Mouse (Mus musculus): Measurements from ENCODE around the gene Smpd1.

The Smpd1 gene

DNA sequence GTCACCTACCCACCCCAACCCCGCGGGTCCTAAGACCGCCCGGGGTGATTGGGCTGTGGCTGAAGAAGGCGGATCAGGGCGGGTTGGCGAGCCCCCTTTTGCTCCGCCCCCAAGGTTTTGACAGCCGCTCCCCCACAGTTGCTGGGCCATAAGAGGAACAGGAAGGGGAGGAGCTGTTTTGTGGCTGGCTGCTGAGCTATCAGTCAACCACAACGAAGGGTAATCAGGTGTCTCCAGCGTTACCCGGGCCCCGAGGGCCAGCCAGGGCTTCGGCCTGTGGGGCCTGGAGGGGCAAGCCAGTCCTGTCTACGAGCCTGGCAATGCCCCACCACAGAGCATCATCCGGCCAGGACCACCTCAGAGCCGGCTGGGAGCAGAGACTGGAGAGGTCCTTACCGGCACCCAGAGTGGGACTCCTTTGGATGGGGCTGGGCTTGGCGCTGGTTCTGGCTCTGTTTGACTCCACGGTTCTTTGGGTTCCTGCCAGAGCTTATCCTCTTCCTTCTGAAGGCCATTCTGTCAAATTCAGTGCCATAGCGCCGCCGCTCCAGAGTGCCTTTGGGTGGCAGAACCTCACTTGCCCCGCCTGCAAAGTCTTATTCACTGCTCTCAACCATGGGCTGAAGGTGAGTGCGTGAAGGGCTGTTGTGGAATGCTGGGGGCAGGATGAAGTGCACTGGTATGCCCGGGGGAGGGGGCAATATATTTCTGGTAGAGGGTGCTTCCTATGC lies at the start of gene Smpd1:
Gene Smpd1, plus strand, starts transcription at position 149 of the 731 bp plus-strand sequence.
- peak; percentile 90 to 93 for DNase-seq

DNA sequence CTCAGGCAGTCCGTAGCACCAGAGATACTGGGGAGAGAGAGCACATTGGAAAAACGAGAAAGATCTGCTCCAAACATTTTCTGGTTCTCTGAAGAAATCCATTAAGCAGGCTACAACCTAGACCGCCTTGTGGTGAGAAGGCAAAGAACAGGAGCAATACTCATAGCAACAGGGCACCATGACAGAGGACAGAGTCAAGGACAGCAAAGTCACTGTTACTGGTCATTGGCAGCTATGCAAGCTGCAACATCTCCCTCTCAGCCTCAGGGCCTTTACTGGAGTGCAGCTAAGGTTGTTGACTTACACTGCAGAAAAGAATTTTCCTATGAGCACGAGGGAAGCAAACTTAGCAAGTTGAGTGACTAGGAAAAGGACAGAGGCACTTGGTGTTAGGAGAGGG lies 46.9 kb upstream of the Smpd1 start:
- no peak for DNase-seq

DNA sequence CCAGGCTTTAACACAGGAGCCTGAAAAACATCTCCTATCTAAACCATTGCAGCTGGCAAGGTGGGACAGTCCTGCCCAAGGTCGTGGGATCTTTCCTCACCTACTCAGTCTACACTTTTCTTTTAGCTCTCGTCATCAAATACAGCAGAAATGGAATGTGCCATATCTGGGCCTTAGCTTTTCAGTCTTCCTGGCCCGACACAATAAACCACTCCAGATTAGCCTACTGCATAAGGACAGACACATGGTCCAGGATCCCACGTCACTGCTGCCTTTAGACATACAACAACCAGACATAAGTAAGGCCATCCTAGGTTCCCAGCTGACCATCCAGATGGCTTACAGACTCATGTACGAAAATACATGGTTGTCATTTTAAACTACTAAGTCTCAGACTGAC lies 44.0 kb upstream of the Smpd1 start:
- no peak for DNase-seq

DNA sequence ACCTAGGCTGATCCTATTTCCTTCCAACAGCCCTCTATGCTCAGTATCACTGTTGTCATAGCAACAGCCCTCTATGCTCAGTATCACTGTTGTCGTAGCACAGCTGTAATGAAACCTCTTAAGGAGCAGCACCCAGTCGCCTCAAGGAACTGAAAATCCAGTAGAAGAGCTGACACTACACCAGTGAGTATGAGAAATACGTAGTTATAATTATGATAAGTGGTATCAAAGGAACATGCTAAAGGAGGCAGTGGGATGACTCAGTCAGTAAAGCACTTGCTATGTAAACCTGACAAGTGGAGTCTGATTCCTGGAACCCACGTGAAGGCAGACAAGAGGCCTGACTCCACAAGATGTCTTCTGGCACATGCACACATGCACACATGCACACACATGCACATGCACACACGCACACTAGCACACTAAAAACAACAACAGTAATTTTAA lies 40.3 kb upstream of the Smpd1 start:
- no peak for DNase-seq

DNA sequence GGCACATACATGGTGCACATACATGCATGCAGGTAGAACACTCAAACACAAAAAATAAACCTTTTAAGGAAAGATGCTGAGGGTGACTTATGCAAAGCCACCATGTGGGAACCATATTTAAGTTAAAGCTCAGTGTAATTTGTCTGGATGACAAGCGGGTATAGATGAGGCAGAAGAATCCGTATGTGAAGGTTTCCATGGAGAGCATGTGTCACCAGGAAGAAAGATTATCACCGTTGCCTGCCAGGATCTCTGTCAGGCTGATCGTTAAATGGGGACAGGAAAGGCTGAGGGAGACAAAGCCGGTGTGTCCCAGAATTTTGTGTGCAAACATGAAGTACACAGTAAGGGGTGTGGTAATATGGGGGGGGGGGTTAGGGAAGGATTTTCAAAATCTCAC lies 39.6 kb upstream of the Smpd1 start:
- DNase-seq = no peak

DNA sequence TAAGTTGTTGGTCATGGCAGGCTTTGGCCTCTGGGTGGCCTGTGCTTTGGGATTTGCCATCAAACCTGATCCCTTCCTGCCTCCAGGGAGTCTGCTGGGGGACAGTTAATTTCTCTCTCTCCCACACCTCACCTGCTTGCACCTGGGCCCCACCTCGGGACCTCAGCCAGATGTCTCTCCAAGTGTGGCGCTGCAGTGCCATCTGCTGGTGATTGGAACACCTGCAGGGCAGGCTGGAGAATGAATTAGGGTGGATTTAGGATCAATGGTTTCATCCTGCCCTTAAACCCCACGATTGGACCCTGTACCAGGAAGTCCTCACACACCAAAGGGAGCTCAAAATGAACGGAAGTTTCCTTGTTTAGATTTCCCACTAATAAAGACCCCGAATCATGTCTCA lies 39.0 kb upstream of the Smpd1 start:
- peak; percentile 72 to 84 for DNase-seq

DNA sequence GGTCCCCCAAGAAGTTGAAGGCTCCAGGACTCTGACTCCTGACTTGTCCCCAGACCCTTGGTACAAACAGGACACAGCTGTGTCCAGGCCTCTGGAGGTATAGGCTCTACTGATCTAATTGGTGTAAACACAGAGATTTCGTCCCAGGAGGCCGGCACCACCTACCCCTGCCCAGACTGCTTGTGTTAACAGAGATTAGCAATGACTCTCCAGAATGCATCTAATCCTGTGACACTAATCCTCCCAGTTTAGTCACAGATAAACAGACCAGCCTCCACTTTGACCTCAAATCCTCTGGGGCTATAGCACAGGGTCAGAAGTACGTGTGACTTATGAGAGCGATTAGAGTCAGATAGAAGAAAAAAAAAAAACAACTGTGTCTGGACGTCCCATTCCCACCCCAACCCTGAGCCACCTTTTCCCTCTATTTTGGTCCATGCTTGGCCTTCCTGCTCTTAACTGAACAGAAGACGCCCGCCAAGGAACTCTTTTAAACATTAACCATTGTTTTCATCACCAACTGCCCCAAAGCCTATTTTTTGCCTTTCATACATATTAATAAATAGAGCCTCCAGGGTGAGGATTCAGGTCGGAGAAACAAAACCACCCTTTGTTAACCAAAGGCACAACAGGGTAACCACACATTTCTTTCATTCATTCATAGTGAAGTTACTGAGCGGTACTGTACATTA lies 37.3 kb upstream of the Smpd1 start:
- no peak for DNase-seq

DNA sequence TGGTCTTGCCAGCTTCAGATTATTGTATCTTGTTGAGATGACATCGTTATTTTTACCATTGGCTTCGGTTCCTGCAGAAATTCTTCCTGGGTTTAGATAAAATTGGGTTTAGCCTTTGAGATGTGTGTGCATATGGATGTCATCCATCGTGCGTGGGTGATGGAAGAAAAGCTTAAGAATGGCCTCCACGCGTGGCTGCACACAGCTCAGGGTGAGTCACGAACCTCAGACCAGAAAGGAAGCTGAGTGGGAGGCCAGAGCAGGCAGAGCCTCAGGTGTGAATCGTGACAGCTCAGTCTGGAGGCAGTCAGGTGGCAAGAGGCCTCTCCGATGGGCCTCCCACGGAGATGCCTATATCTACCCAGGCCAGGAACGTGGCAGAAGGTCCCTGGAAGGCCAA lies 34.8 kb upstream of the Smpd1 start:
- peak; percentile 57 to 70 for DNase-seq

DNA sequence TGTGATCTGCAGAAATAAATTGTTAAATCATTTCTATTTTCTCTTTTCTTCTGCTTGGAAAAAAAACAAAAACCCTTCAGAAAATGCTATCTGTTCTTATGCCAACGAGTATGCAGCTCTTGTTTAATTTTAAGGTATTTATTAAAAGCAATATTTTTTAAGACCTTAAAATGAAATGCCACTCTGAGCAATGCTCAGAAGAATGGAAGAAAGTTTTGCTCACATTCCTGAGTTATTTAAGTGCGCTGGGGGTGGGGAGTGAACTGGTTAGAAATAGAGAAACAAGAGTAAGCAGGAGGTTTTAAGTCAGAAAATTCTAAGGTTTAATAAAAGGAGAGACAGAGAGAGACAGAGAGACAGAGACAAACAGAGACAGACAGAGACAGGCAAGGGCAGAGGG lies 34.4 kb upstream of the Smpd1 start:
- DNase-seq = no peak

DNA sequence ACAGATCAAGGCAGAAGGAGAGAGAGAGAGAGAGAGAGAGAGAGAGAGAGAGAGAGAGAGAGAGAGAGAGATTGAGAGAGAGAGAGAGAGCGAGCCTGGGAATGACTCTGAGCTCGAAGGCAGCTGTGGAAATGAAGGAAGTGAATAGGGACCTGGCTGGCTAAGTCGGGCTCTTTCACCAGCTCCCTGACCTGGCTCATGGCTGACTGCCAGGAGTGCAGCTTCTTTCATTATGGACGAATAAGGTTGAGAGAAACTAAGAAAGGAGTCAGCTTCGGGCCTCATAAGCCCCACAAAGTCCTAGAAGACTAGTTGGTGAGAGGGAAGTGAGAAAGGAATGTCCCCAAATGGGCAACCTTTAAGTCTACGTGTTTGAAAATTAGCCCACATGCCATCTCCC lies 34.0 kb upstream of the Smpd1 start:
- DNase-seq = peak; percentile 27 to 58

DNA sequence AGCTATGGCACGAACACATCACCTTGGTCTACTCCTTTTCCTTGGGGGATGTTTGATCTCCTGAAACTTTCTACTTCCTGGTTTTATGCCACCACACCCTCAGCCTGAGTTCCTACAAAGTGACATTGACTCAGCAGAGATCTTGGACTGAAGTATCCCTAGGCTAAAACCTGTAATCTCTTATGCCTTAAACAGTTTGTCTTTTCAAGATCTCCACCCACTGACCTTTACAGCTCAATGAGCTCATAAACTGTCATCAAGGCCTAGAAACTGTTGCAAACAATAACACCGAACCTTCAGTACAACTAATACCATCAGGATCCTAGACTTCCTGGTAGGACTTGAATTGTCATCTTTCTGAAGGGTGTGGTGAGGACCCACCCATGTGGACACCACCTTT lies 29.9 kb upstream of the Smpd1 start:
- DNase-seq = no peak

DNA sequence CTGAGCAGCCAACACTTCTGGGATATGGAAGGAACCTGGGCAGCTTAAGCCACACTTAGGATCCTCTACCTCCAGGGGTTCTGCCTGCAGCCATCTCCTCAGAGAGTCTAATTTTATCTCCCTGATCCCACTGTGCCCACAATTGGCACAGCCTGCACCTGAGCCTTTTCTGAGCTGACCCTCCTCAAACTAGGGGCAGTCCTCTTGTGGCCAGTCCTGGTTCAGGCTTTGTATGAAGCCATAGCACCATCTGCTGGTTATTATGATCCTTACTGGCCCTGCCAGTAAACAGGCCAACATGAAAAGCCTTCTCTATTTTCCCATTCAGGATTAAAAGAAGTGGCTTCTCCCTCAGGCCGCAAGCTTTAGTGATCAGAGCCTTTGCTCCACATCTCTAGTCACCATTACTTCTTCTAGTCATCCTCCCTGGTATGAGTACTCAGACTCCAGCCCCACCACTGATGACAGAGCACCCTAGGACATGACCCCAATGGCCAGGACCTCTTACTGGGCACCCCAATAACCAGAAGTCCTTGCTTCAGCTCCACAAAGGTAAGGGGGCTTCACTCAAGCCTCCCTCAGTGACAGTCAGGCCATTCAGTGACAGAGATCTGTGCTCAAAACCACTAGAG lies 26.7 kb upstream of the Smpd1 start:
- DNase-seq = peak; percentile 30 to 54

DNA sequence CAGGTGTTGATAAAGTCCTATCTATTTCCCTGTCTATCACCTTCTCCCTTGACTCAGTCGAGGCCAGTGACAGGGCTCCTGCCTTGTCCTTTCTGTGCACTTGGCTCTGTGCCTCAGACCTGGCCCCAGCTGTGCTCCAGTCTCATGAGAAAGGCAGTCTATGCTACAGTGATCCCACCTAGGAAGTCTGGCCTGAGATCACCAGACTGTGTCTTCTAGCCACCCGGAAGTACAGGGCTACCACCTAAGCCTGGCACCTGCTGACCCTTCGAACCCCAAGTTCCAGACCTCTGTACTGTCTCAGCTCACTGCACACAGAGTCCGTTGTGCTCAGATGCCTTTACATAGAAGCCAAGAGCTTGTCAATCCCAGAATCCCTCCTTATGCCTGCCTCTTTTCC lies 26.1 kb upstream of the Smpd1 start:
- no peak for DNase-seq

DNA sequence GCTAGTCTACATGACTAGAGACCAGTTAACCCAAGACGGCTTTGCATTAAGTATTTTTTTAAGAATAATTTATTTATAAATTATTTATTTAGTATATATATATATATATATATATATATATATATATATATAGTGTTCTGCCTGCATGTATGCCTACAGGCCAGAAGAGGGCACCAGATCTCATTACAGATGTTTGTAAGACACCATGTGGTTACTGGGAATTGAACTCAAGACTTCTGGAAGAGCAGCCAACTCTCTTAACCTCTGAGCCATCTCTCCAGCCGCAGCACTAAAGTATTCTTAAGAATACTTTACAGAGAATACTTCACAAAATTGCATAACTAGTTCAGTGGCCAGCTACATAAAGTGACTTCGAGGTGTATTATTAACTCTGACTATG lies 20.0 kb upstream of the Smpd1 start:
- DNase-seq = no peak

DNA sequence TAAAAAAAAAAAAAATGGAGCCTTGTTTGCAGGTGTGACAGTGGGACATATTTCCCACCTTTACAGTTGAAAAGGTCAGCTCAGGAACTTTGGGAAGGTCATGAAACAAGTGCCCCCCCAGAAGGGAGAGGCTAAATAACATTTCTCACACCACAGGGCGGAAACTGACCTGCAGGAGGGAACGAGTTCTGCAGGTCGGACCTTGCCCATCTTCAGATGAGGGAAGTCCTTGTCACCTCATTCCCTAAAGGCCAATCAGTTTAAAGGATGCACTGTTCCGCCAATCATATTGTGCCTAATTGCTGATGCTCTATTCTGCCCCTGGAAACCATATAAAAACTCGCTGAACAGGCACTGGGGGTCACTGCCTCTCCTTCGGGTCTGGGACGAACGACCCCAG lies 8.2 kb upstream of the Smpd1 start:
- DNase-seq = no peak

DNA sequence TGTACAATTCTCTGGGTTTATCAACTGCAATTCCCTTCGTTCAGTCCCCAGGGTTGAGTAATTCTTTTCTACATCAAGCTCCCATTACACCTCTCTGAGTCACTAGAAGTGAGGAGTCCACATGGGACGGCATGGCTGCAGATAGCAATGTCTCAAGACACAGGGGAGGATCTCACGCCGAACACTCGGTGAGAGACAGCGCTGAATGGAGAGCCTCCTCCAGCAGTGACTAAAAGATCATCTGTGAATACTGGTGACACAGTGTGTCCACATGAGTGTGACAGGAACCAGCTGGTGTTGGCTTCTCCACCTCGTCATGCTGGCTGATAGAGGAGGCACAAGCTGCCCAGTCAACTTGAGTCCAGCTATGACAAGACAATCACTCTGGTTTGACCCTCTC lies 6.2 kb upstream of the Smpd1 start:
- no peak for DNase-seq

DNA sequence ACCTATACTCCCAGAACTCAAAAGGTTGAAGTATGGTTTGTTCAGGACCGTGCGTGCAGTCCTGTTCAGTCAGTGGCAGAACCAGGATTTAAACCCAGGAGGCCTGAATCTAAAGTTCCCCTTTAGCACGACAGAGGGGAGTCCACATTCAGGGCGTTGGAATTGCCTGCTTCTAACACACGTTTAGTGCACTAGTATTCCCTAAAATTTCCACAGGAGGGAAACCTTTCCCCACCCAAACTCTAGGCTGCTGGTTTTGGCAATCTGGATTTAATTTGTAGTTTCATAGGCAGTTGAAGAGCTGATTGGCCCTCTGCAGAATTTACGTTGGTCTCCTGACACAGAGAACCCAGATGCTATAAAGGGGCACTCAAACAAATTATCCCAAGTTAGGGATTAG lies 5.1 kb upstream of the Smpd1 start:
- DNase-seq = peak; percentile 34 to 59

DNA sequence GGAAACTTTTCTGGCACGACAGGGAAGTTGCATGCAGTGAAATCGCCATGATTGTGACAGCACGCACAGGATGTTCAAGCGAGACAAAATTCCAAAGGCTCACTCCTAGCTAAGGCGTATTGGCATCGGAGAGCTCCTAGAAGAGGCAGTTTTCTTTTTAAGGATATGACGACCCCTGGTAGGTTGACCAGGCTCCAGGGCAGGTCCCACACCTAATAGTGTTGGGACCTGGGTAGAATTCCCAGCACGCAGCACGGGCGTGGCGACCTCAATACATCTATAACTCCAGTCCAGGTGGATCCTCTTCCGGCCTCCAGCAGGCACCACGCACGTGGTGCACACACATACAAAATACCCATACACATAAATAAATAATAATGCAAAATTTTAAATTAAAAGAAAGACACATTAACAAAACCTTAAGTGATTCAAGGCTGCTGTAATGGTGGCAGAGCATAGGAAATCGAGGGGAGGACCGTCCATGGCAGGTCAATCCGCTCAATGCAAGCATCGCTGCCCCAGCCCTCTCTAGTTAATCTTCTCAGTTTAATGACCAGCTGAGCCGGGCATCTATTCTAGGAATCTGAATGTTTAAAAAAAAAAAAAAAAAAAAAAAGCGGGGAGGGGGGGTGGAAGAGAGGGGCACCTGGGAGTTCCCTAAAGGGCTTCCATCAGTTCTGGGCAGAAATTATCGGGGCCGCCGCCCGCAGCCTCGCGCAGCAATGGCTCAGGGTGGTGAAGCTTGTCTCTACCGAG lies 526 bp upstream of the Smpd1 start:
- peak in 1 of 2 experiments; percentile 40 for DNase-seq

DNA sequence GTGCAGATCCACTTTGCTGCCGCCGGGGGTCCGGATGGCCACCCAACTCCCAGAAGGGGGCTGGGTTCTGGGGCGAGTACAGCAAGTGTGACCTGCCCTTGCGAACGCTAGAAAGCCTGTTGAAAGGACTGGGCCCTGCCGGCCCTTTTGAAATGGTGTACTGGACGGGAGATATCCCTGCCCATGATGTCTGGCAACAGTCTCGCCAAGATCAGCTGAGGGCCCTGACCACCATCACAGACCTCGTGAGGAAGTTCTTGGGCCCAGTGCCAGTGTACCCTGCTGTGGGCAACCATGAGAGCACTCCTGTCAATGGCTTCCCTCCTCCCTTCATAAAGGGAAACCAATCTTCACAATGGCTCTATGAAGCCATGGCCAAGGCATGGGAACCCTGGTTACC lies 1.4 kb downstream of the Smpd1 start:
- DNase-seq = peak; percentile 40 to 60

DNA sequence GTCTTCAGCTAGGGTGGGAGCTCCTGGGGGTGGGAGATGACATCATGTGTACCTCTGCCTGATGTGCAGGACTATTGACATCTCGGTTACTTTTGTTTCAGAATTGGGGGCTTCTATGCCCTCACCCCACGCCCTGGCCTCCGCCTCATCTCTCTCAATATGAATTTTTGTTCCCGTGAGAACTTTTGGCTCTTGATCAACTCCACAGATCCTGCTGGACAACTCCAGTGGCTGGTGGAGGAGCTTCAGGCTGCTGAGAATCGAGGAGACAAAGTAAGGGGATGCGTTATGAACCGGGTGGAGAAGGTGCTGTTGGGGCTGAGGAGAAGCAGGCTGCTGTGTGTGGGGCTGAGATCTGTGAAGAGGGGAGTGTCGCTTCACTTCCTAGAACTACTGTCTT lies 2.2 kb downstream of the Smpd1 start:
- DNase-seq = peak; percentile 30 to 41

DNA sequence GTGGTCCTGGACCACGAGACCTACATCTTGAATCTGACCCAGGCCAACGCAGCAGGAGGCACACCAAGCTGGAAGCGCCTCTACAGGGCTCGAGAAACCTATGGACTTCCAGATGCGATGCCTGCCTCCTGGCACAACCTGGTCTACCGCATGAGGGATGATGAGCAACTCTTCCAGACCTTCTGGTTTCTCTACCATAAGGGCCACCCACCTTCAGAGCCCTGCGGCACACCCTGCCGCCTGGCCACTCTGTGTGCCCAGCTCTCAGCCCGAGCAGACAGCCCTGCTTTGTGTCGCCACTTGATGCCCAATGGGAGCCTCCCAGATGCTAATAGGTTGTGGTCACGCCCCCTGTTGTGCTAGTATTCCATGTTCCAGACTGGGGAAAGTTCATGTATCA lies 3.5 kb downstream of the Smpd1 start:
- DNase-seq = peak; percentile 43 to 53

DNA sequence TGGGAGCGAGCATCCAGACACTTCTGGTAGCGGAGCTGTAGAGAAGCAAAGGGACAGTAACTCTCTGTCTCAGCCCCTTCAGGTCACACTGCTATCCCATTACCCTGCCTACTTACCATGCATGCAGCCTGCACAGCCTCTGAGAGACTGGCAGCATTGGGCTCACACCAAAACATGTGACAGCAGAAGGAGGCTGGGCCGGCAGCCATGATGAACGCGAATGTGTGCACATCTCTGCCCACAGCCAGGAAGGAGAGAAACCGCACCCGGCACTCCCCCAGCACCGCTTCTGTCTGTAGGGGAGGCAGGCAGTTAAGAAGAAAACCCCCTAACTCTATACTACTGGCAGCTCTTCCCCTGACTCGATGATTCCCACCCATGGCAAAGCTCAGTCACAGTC lies 4.9 kb downstream of the Smpd1 start:
- peak in 1 of 2 experiments; percentile 51 for DNase-seq

DNA sequence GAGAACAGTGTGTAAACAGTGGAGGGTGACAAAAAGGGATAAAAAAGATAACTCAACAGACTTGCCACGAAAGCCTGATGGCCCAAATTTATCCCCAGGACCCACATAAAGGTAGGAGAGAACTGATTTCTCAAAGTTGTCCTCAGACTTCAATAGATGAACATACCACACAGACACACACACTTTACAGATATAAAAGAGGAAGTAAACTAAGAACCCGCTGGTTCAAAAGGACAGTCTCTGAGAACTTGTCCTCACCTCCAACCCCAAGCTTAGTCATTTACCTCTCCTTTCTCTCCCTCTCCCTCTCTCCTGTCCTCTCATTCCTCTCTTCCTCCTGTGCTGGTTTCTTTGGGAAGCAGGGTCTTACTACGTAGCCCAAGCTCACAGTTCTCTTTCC lies 8.2 kb downstream of the Smpd1 start:
- no peak for DNase-seq
